Mouse (Mus musculus) kidney, adult 11 months (tissue): ENCODE data around the gene Ssna1.

Source experiments
- DNase-seq: peaks from one replicate; pipeline ENCODE4 v3.0.0; 2022

The Ssna1 gene

DNA sequence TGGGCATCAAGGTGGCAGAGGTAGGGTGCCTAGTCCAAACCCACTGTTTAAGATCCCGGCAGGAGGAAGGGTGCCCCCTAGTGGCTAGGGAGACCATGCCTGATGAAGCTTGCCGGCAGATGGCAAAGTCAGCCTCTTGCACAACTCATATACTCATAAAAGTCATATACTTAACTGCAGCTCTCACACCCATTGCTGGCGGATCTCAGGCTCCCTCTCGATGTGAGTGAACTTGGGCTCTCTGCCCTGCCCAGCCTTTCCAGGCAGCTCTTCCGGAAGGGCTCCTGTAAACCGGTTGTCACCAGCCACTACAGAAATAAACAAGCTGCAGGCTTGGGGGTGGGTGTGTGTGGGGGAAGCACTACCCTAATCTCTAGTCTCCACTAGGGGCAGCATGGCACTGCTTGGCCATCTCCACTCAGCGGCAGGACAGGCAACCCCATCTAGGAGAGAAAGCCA lies 43.8 kb downstream of the Ssna1 start:
- peak; percentile 94 for DNase-seq

DNA sequence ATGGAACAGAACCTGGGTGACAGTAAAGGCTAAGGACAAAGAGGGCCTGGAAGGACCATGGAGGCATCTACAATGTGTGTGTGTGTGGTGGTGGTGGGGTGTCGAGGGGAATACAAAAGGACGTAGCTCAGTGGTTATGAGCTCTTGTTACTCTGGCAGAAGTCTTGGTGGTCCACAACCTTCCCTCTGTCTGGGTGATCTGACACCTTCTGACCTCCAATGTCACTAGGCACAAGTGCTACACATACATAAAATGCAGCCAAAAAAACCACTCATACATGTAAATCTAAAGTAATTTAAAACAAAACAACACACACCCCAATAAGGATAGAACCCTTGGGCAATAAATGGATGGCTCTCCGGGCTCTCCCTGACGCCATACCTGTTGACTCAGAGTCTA lies 44.8 kb downstream of the Ssna1 start:
- DNase-seq = no peak

DNA sequence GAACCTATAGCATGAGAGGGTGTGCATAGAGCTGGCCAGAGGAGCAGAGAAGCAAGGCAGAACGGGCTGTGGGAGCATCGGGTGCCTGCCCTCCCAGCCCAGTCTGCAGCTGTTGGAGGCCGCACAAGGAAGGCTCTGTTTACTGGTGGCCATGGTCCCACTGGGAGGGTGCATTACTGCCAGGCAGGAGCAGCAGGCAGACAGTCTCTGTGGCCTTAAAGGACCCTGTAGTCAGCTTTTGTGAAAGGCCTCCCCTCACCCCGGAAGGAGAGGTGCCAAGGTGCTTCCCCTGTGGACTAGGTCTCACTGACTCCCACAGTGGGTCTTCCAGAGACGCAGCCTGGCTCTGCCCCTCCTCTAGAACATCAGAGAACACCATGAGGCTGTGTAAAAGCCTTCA lies 45.4 kb downstream of the Ssna1 start:
- DNase-seq = no peak

DNA sequence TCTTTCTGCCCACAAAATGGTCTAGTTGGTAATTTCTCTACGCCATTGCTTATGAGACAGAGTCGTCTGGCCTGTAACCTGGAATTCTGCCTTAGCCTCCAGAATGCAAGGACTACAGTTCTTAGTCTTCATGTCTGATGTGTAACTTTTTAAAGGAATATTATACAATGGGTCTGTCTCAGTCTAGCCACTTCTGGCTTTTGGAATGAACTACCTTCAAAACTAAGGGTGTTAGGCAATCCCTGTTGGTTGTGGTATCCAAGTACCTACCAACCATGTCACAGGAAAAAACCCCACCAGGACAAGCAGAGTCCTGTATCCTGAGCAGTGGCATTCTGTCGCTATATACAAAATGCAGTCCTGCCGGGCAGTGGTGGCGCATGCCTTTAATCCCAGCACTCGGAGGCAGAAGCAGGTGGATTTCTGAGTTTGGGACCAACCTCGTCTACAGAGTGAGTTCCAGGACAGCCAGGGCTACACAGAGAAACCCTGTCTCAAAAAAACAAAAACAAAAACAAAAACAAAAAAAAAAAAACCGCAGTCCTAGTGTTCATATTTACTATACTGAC lies 46.3 kb downstream of the Ssna1 start:
- no peak for DNase-seq

DNA sequence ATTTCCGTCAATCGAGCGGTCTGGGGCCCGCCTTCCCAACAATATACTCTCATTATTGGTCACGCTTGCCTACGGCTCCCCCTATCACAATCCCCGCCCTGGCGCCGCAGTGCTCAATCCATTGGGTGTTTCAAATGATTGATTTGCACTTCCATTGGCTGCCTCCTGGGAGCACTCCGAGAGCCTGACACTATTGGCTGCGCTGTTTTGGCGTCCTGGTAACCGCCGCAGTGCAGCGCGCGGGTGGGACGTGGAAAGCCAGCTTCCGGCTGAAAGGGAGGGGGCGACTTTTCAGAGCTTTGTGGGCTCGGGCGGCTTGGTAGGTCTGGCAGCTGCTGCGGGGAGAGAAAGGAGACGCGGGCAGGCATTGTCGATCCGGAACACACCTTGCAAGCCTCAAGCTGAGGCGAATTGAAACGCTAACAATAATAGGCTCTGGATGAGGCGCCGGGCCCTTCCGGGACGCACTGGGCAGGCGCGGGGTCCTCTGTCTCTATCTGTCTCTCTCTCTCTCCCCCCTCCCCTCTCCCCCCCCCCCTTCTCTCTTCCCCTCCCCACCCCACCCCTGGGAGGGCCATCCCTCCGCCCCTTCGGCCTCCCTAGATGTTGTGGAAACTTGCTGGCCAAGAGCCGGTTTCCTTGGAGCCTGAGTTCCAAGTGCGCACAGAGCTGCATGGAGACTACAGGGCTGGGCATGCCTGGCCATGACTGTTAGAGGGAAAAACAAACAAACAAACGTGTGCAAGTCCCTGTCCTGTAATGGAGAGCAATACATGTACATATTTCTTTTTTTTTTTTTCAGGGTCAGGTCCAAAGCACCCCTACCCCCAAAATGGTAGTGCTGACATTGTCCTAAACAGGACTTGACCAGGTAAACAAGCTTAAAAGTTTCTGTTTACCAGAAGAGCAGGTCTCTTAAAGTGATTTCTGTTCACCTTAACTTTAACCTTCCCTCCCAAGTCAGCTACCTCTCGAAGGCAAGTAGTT lies 47.2 kb downstream of the Ssna1 start:
- DNase-seq = peak; percentile 100

DNA sequence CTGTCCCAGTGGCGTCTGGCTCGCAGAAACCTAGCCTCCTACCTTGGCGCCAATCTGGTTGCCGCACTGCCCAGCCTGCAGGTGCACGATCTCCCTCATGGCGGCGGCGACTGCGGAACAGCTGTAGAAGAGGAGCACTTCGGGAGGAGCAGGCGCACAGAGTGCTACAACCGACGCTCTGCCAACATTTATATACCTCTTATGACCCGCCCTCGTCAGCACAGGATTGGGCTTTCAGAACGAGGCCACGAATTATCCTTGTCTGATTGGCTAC lies 47.8 kb downstream of the Ssna1 start, which contains the start of gene Tubb4b:
Gene Tubb4b, minus strand, starts transcription at position 211 of the 274 bp plus-strand sequence.
- DNase-seq = no peak

DNA sequence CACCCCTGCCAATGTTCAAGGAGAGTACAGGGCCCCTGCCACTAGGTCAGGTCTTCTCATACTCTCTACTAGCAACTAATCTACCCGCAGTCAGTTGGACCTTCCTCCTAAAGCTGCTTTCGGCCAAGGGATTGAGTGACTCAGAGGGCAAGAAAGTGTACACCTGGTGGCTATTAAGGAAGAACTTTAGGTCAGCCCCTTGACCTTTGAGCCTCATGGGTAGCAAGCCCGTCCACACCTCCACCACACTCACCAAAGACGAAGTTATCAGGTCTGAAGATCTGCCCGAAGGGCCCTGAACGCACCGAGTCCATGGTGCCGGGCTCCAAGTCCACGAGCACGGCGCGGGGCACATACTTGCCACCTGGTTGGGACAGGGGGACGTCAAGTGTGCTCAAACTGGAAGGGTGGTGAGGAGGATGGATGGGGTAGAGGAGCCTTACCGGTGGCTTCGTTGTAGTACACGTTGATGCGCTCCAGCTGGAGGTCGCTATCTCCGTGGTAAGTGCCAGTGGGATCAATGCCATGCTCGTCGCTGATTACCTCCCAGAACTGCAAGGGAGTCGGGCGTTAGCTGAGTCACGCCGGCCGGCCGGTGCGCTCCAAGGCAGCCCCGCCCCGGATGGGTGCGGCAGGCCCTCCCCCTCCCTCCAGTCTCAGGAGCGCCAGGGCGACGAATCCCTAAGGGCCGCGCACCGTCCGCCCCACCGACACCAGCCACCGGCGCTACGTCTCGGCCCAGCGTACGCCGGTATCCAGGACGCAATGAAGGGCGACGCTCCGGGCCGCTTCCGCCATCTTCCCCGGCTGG lies 48.4 kb downstream of the Ssna1 start:
- peak; percentile 85 for DNase-seq

DNA sequence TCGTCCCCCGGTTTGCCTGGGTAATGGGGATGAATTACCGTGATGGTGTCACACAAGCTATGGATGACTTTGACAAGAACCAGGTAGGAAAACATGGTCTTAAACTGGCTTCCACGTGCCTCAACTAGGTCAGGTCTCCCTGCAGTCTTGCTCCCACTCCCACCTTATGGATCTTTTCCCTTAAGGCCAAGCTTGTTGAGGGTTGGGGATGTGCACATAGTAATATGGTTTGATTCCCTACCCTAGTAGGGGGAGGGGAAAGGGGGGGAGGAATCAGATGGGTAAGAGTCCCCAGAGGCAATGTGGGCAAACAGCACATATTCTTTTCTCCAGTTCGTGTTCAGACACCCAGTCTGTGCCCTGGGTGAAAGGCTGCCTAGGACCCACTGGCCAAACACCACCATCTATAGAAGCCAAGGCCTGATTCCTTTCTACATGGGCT lies 50.9 kb downstream of the Ssna1 start:
- DNase-seq = no peak
